Mouse (Mus musculus): Measurements from ENCODE around the gene Rbks.

Rbks gene

DNA sequence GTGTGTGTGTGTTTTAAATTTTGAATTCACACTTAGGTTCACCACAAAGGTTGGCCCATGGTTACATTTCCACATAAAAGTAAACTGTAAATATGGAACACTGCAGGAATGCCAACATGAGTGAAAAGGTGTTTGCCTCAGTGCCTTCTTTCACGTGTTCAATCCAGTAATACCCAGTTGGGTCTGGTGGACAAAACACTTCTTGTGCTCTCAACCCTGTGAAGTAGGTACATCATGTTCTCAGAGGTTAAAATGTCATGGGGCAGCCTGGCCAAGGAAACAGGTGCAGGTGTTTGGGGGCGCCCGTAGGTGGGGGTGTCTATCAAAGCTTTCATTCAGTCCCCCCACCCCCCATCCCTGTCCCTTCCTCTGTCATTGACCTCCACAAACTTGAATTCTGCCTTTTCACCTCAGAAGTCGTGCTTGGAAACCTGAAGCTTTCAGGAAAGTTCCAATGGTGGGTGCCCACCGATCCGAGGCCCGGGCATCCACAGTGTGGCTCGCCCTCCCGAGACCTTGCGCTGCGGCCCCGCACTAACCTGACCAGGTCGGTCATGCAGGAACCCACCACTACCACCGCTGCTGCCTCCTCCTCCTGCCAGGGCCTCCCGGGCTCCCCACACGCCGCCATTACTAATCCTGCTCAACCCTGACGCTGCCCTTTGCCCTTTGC is at the start of gene Rbks:
Gene Rbks (minus strand): TSS at position 657 of the 673 bp plus-strand sequence.
- in situ Hi-C loops (cut with MboI, MseI) = loop anchor here (5.0 kb wide), 1 partner anchor 120 kb away; no protein-coding TSS in a partner anchor

GRCm38 (mm10) chr5:31742521-31743031 is 45.1 kb upstream of the Rbks start:
- in situ Hi-C loops (cut with MboI, MseI) = no loop called here

DNA sequence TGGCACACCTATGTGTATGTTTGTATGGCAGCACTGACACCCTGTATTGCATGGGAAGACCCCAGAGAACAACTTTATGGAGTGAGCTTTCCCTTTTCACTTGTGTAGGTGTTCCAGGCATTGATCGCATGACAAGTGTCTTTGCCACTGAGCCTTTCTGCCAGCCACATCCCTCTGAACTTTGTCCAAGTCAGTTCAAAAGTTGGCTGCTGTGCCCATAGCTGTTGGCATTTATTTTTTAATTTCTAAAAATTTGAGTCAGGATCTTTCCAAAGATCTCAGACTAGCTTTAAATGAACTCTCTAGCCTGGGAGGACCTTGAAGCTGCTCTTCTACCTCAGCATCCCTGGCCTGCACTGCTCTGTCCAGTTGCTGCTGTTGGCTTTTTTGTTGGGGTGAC is 44.5 kb upstream of the Rbks start:
- in situ Hi-C loops (cut with MboI, MseI) = no loop called here

GRCm38 (mm10) chr5:31732644-31733338 is 35.4 kb upstream of the Rbks start:
- in situ Hi-C loops (cut with MboI, MseI) = no loop called here

DNA sequence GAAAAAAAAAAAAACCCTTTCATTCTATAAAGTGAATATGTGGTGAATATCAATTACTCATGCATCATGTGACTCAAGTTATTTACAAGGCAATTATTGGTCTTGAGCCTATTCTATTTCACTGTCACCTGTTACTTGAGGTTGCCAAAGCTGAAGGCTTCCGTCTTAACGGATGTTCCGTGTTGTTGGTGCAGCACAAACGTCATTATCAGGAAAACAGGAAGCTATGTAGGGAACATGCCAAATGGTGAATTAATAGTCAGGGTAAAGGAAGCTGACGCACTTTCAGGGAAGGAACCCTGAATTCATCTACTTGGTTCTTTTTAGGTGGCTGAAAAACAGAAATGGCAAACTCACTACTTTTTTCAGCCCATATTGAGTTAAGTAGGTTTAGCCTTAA is 30.0 kb upstream of the Rbks start:
- in situ Hi-C loops (cut with MboI, MseI) = no loop called here

DNA sequence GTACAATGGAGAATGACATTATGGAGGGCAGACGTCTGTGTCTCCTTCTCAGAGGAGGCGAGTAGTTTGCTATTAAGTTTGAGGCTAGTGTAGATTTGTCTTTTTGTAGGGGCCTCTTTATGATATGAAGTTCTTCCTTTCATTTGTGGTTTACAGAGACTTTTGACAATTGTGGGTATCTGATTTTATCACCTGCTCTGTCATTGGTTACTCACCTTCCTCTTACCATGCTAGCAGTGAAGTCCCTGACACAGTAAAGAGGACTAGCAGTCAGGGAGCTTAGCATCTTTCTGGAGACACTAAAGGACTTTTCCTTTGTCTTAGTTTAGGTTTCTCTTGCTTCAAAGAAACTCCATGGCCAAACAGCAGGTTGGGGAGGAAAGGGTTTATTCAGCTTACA is 28.5 kb upstream of the Rbks start:
- in situ Hi-C loops (cut with MboI, MseI) = no loop called here

DNA sequence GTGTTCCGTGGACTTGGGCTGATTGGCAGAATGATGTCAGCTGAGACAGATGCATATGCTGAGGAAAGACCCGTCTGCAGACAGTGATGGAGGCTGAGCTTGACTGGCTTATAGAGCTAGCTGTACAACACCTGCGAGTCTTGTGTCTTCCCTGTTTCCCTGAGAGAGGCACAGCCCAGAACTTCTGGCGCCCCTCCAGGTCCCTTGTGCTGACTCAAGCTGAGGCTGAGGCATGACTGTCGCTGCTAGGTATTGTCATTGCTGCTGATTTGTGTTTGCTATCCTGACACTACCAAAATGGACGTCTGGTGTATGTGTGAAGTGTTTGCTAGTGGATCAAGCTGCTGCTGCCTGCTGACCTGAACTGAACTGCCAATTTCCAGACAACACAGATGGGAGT is 27.1 kb upstream of the Rbks start:
- in situ Hi-C loops (cut with MboI, MseI) = no loop called here

GRCm38 (mm10) chr5:31715486-31716150 is 18.2 kb upstream of the Rbks start:
- in situ Hi-C loops (cut with MboI, MseI) = no loop called here

- in situ Hi-C loops (cut with MboI, MseI) = no loop called here
Observed at GRCm38 (mm10) chr5:31713841-31714264, 16.4 kb upstream of the Rbks start.

DNA sequence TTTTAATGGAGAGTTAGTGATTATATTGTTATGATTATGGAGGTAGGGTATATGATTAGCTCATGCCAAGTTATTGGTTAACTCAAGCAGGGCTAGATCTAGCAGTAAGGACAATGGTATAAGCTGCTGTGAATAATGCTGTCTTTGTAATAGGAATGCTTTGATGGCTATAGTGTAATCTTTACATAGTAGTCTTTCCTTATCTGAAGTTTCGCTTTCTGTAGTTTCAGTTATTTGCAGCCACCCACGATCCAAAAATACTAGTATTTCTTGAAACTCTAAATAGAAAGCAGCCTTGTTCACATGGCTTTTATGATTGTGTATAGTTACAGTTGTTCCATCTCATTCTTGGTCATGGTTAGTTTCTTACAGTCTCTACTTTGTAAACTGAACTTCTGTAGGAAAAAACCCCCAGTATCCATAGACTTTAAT is 15.9 kb upstream of the Rbks start:
- in situ Hi-C loops (cut with MboI, MseI) = no loop called here

- in situ Hi-C loops (cut with MboI, MseI) = no loop called here
Observed at GRCm38 (mm10) chr5:31709389-31709788, 12.0 kb upstream of the Rbks start.

DNA sequence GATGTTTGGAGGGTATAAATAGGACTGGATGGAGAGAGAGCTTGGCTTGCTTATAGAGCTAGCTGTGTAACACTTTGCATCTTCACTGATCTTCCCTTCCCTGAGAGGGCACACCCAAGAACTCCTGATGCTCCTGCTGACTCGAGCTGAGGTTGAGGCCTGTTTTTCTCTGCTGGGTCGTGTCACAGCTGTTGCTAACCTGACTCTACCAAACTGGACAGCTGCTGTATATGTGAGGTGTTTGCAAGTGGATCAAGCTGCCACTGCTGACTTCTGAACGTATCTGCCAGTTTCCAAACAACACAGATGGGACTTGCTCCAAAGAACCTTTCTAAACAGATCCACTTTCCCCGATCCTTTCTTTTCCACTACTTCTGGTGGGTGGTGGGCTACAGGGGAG is 9.4 kb upstream of the Rbks start:
- in situ Hi-C loops (cut with MboI, MseI) = no loop called here

DNA sequence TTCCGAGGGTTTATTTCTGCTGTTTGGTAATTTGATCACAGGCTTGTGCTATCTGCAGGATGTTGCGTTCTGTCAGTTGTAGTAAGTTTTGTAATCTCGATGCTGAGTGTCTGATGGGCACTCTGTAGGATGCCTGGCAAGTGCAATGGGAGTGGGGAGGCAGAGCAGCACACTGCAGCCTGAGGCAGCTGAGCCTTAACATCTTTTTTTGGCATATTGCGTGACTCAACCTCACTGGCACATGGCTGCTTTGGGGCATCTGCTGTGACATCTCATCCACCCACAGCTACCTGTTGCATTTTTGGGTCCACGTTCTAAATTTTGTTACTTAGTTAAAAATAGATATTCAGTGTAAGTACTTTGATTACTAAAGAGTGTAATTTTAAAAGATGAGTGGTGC is 7.5 kb upstream of the Rbks start:
- in situ Hi-C loops (cut with MboI, MseI) = loop anchor here (5.0 kb wide), 2 partner anchors 442 to 492 kb away; no protein-coding TSS in a partner anchor

DNA sequence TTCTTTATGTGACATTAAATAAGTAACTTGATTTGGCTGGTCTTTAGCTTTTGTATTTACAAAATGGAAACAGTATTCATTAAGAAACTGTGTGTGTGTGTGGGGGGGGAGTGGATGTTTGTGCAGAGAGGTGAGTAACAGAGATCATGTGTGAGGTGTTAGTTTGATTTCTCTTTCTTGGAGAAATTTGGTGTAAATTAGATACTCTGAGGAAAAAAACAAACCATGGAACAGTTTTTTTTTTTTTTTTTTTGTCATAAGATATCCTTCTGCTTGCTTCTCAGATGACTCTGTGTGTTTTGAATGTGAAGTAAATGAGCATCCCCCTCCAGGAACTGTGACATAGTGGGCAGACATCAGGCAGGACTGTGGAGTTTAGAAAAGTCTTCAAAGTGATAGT is 2.0 kb upstream of the Rbks start:
- in situ Hi-C loops (cut with MboI, MseI) = loop anchor here (5.0 kb wide), 1 partner anchor 122 kb away; no protein-coding TSS in a partner anchor

GRCm38 (mm10) chr5:31698931-31699330 is 1.5 kb upstream of the Rbks start:
- in situ Hi-C loops (cut with MboI, MseI) = loop anchor here (5.0 kb wide), 1 partner anchor 122 kb away; no protein-coding TSS in a partner anchor

GRCm38 (mm10) chr5:31698297-31698726 is 885 bp upstream of the Rbks start:
- in situ Hi-C loops (cut with MboI, MseI) = loop anchor here (5.0 kb wide), 1 partner anchor 121 kb away; no protein-coding TSS in a partner anchor

DNA sequence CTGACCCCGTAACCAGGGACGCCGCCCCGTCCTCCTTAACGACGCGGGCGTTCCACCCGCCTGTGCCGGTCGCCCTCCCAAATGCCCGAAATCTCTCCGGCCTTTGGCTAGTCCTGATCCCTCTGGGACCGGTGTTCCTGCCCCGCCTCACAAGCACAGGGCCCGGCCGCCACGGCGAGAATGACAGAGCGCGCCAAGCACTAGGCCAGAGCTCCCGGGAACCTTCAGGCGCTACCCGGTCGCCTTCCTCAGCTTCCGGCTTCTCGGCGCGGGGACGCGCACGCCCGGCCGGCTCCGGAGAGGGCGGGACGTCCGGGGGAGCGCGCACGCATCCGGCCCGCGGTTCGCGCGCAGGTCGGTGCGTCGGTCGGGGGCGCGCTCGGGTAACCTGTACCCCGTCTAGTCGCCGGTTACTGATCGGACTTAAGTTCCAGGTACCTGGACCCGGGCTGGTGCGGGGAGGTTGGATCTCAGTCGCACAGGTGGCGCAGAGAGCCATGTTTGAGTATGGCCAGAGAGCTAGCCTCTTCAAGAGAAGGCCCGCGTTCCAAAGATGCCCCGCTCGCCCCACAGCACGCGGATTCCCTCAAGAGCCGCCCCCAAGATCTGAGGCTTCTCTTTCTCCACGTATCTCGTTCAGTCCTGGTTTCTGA is 343 bp upstream of the Rbks start, which contains the start of gene Babam2:
Gene Babam2 (plus strand): TSS at position 41 of the 653 bp plus-strand sequence.
- in situ Hi-C loops (cut with MboI, MseI) = loop anchor here (5.0 kb wide), 1 partner anchor 120 kb away; no protein-coding TSS in a partner anchor

DNA sequence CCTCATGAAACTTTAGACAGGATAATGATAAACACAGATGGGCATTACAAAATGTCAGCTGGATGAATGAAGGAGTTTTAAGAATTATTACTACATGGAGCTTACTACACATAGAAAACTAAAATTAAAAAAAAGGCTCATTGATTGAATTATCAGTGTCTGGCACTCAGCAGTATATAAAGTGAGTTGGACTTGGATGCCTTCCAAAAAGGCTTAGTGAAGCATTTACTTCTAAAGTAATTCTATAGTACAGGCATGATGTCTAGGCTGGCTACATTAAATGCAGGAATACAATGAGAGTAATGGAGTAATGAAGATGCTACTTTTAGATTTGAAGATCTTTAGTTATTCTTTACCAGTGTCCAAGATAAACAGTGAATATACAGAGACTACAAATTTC is 4.2 kb downstream of the Rbks start:
- in situ Hi-C loops (cut with MboI, MseI) = no loop called here

- in situ Hi-C loops (cut with MboI, MseI) = no loop called here
Observed at GRCm38 (mm10) chr5:31687972-31688371, 9.5 kb downstream of the Rbks start.

- in situ Hi-C loops (cut with MboI, MseI) = no loop called here
Observed at GRCm38 (mm10) chr5:31686040-31686439, 11.4 kb downstream of the Rbks start.

DNA sequence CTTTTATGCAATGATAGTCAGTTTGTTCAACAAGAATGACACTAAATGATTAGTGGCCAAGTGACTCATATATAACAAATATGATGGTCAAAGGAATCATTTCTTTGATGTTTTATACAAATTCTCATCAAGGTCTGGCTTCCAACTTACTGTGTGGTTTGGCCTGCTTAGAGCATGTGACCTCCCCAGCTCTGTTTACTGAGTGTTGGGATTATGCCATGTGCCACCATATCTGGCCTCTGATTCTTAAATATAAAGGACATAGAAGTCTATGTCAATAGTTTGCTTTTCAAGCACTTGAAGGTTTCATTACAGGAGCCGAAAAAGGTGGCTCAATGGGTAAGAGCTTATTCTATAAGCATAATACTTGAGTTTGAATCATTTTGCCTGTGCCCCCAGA is 15.1 kb downstream of the Rbks start:
- in situ Hi-C loops (cut with MboI, MseI) = loop anchor here (5.0 kb wide), 1 partner anchor 120 kb away; no protein-coding TSS in a partner anchor

Measured in T-helper 1 cell (primary cell).